Mouse (Mus musculus) thymus, postnatal 36 days (tissue): ENCODE data around the gene Nr0b1.

Experiments
- DNase-seq, 2 experiments: peaks; one replicate each; pipeline ENCODE4 v3.0.0; 2022; ENCODE audit warnings: mixed read lengths in 2 of 2

Nr0b1 gene

DNA sequence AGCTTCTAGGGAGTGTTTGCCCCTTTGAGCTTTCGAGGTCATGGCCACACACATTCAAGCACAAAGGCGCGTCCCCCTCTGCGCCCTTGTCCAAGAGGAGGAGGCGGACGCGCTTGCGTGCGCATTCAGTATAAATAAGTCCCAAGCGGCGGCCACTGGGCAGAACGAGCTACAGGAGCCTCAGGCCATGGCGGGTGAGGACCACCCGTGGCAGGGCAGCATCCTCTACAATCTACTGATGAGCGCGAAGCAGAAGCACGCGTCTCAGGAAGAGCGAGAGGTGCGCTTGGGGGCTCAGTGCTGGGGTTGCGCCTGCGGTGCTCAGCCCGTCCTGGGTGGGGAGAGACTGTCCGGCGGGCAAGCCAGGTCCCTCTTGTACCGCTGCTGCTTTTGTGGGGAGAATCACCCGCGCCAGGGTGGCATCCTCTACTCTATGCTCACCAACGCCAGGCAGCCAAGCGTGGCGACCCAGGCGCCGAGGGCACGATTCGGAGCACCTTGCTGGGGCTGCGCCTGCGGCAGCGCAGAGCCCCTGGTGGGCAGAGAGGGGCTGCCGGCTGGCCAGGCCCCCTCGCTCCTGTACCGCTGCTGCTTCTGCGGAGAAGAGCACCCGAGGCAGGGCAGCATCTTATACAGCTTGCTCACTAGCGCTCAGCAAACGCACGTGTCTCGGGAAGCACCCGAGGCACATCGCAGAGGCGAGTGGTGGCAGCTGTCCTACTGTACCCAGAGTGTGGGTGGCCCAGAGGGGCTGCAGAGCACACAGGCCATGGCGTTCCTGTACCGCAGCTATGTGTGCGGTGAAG lies at the start of gene Nr0b1:
Nr0b1 (plus strand) TSS at position 151 of the 806 bp plus-strand sequence.
- DNase-seq, result no peak

GRCm38 (mm10) chrX:86187250-86187649 lies 4.3 kb upstream of the Nr0b1 start:
- no peak for DNase-seq

DNA sequence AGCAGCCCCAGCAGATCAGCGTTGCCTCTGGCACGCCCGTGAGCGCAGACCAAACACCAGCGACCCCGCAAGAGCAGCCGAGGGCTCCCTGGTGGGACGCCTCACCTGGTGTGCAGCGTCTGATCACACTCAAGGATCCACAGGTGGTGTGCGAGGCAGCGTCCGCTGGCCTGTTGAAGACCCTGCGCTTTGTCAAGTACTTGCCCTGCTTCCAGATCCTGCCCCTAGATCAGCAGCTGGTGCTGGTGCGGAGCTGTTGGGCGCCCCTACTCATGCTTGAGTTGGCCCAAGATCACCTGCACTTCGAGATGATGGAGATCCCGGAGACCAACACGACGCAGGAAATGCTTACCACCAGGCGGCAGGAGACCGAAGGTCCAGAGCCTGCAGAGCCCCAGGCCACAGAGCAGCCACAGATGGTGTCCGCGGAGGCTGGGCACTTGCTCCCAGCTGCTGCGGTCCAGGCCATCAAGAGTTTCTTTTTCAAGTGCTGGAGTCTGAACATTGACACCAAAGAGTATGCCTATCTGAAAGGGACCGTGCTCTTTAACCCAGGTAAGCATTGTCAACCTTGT lies 943 bp downstream of the Nr0b1 start:
- no peak for DNase-seq

GRCm38 (mm10) chrX:86193386-86193785 lies 1.8 kb downstream of the Nr0b1 start:
- no peak for DNase-seq

GRCm38 (mm10) chrX:86237246-86237645 lies 45.7 kb downstream of the Nr0b1 start:
- no peak for DNase-seq
